Mouse (Mus musculus): Measurements from ENCODE around the gene Ube2dnl2.

The Ube2dnl2 gene

DNA sequence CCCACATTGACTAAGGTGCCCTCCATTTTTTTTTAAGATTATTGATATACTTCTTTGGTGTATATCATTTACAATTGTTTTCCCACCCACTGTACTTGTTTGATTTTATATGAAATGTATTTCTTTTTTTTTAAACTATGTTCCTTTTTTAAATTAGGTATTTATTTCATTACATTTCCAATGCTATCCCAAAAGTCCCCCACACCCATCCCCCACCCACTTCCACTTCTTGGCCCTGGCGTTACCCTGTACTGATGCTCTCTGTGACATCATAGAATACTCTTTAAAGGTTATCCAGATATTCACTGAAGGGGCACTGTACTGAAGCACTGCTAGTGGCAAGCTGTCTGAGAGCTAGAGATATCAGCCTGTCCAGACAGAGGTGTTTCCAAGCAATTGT is at the start of gene Ube2dnl2:
TSS of gene Ube2dnl2 (plus strand) at position 301 of the 400 bp plus-strand sequence.
- DNase-seq (ENCODE audit: low read depth, low spot score) = no peak
- Histone ChIP-seq H3K36me3 (ENCODE audit: control insufficient read depth, insufficient read depth, low read length, poor library complexity, severe bottlenecking) (no peaks in the 10 kb centered on the region), H3K27me3 (ENCODE audit: control insufficient read depth, insufficient read depth, low read length, poor library complexity, severe bottlenecking) (no peaks in the 10 kb centered on the region)

DNA sequence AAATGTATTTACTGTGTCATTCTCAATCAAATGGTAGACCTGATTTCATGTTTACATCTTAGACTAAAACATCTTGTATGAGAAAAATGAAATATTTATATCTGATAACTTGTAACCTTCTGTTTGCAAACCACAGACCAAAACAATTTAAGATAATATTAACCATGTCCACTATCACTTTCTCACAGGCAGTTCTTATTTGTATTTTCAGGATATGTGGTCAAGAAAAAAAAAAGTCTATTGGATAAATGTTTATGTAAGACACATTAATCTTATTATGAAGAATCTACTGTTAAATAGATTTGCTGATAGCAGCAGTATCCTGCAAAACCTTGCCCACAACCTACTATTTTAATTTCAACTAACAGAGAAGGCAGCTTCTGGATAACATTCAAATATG is 11.9 kb upstream of the Ube2dnl2 start:
- H3K27me3 ChIP-seq (ENCODE audit: control insufficient read depth, insufficient read depth, low read length, poor library complexity, severe bottlenecking) = no peaks in the 10 kb centered on the region
- H3K36me3 ChIP-seq (ENCODE audit: control insufficient read depth, insufficient read depth, low read length, poor library complexity, severe bottlenecking) = no peaks in the 10 kb centered on the region
- DNase-seq (ENCODE audit: low read depth, low spot score) = no peak

DNA sequence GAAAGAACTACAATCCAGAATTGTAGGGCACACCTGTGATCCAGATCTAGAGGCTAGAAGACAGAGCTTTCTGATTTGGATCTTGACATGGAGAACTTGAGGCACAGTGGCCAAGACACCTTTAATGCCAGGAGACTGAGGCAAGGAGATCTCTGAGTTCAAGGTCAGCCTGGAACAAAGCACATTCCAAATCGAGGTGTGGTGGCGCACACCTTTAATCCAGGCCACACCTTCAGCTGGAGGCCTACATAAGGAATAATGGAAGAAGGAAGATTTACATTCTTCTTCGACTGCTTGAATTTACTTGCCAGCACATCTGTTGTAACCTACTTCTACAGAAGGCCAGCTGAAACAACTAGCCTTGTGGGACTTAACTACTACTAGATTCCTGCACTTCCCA is 9.9 kb upstream of the Ube2dnl2 start:
- Histone ChIP-seq H3K27me3 (ENCODE audit: control insufficient read depth, insufficient read depth, low read length, poor library complexity, severe bottlenecking) (no peaks in the 10 kb centered on the region), H3K36me3 (ENCODE audit: control insufficient read depth, insufficient read depth, low read length, poor library complexity, severe bottlenecking) (no peaks in the 10 kb centered on the region)
- DNase-seq (ENCODE audit: low read depth, low spot score) = no peak

DNA sequence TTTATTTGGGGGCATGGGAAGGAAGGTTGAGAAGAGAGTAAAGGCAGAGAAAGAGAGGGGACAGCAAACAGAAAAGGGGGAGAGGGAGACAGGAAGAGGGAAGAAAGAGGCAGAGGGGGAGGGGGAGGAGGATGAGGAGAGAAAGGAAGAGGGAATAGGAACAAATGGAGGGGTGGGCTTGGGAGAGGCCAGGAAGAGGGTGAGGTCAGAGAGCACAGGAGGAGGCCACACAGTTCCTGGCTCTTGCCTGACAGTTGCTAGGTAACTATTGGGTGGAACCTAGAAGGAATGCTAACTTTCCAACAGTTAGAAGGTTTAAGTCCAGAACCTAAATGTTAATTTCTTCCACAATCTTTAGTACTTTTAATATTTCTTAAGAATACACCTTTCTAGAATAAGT is 4.0 kb upstream of the Ube2dnl2 start:
- no peaks in the 10 kb centered on the region for H3K27me3 ChIP-seq (ENCODE audit: control insufficient read depth, insufficient read depth, low read length, poor library complexity, severe bottlenecking)
- no peaks in the 10 kb centered on the region for H3K36me3 ChIP-seq (ENCODE audit: control insufficient read depth, insufficient read depth, low read length, poor library complexity, severe bottlenecking)
- DNase-seq (ENCODE audit: low read depth, low spot score) = no peak

DNA sequence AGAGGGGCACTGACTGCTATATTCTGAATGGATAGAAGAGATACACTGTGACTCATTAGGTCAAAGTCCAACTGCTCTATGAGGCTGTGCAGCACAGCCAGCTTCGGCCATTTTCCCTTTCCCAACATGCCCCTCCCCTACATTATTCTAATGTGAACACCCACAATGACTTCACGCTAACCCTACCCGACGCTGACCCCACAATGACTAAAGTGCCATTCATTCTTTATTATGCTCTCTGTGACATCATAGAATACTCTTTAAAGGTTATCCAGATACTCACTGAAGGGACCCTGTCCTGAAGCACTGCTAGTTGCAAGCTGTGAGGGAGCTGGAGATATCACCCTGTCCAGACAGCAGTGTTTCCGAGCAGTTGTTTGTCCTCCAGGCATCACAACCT is 2.7 kb upstream of the Ube2dnl2 start, which contains the start of gene Ube2dnl1:
TSS of gene Ube2dnl1 (plus strand) at position 301 of the 400 bp plus-strand sequence.
- no peak for DNase-seq (ENCODE audit: low read depth, low spot score)

DNA sequence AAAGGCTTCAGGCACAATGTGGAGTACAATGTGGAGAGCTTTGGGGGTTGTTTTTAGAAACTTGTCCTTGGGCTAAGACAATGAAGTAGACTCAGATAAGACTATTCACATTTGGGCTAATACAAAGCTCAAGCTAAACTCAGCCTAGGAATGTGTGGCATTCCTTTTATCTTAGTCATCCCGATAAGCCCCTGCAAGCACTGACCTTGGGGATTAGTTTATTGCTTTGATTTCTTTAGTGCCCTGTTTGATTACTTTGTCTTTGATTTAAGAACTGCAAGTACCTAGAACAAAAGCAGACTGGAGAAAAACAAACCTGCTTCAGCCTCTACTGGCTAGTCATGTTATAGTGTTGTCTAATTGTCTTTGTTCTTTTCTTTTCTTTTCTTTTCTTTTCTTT is 47.7 kb downstream of the Ube2dnl2 start:
- no peak for DNase-seq (ENCODE audit: low read depth, low spot score)
- no peaks in the 10 kb centered on the region for H3K27me3 ChIP-seq (ENCODE audit: control insufficient read depth, insufficient read depth, low read length, poor library complexity, severe bottlenecking)
- no peaks in the 10 kb centered on the region for H3K36me3 ChIP-seq (ENCODE audit: control insufficient read depth, insufficient read depth, low read length, poor library complexity, severe bottlenecking)

More for the DNA sequence above, 2.7 kb upstream of the Ube2dnl2 start, which contains the start of gene Ube2dnl1:
- Histone ChIP-seq H3K27me3 (ENCODE audit: control insufficient read depth, insufficient read depth, low read length, poor library complexity, severe bottlenecking) (no peaks in the 10 kb centered on the region), H3K36me3 (ENCODE audit: control insufficient read depth, insufficient read depth, low read length, poor library complexity, severe bottlenecking) (no peaks in the 10 kb centered on the region)
